Mouse (Mus musculus) regulatory T cell (primary cell): Measurements from ENCODE around the gene Ikbke.
"Not testable (repeated sequence)": the region's sequence is repeated elsewhere in the genome, so short reads cannot be mapped to it uniquely, and the experiment has no call there.

Experiments used
- in situ Hi-C: fragments of 300-600 bp; cut with MboI, MseI; formaldehyde crosslinking; loops from one replicate; pipeline ENCODE4 v1.15.1; 2025; ENCODE audit warnings: high pct_unique_total_duplicates

The Ikbke gene

GRCm38 (mm10) chr1:131284167-131284566 is 4.8 kb upstream of the Ikbke start:
- in situ Hi-C loops: no loop called here

- in situ Hi-C loops: no loop called here
These were observed 2.3 kb upstream of the Ikbke start for GRCm38 (mm10) chr1:131281731-131282130.

DNA sequence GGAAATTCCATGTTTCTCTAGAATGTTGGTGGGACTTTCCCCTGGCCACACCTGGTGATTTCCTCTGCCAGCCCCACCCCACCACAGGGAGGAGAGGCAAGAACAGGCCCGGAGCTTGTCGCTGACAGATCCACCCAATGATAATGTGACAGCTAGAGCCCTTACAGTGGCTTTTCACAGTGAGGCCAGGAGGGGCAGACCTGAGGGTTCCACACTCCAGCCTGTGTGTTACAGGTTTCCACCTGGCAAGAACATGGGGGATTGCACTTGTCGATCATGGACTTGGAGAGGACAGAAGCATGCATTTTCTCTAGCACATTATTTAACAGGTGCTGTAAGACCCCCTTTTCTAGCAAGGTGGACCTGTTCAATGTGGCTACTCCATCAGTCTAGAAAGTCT is 874 bp upstream of the Ikbke start:
- in situ Hi-C loops: no loop called here

DNA sequence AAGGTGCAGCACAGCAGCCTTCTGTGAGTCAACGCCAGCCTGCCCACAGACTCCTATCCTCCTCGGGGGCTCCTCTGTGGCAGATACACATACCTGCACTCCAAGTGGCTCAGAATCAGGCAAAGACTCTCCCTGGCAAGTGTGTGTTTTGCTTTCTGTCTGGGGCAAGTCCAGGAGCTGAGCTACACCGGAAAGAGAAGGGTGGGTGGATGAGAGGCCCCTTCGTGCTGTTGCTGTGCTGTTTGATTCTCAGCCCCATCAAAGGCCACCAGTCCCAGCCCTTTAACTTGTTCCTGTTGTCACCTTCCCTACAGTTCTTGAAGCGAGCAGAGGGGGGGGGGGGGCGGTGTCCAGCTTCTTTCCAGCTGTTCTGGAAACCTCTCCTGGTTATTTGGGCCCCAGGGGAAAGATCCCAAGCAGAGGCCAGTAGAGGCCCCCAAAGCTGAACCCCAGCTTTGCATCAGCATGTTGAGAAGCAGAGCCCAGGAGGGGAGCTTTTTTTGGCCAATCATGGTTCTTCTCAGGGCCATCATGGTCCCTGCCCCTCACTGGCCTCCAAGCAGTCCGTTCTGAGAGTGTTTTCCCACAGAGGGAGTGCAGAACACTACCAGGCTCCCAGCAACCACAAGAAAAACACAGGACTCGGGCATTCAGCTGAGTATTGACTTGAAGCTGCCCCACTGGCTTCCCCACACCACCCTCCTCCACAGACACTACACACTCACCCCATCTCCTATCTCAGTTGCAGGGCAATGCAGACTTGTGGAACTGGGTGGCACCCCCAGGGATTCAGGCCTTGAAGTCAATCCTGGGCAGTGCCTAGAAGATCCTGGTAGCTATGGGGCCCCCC is 575 bp downstream of the Ikbke start:
- in situ Hi-C loops: no loop called here

DNA sequence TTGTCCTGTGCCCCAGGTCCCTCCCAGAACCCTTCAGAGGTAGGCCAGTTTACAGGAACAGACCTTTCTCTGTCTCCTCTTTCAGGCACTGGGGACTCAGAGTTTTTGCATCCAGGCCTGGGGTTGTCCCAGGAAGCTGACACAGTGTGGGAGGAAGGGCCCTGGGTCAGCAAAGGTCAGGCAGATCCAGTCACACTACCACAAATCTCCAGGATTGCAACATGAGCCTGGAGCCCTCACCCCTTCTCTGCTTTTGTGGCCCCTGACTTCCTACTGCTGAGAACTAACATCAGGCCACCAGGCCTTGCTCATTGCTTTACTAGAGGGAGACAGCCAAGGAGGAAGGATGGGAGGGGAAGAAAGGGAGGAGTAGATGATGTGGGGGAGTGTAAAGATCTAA is 2.6 kb downstream of the Ikbke start:
- in situ Hi-C loops: no loop called here

DNA sequence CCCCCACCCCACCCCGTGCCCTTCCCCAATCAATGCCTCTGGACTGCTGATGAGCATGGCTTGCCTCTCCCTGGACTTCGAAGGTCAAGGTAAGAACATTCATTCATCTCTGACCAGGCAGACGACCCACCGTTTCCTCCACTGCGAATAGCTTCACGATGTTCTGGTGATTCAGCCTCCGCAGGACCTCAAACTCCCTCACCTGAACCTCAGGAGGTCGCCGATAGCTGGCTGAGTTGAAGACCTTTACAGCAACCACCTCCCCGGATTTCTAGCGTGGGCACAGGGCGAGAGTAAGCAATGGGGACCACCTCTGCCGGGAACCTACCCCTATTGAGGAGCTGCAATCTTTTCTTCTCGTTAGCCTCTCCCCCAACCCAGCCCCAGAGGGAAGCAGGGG is 3.8 kb downstream of the Ikbke start:
- in situ Hi-C loops: no loop called here

DNA sequence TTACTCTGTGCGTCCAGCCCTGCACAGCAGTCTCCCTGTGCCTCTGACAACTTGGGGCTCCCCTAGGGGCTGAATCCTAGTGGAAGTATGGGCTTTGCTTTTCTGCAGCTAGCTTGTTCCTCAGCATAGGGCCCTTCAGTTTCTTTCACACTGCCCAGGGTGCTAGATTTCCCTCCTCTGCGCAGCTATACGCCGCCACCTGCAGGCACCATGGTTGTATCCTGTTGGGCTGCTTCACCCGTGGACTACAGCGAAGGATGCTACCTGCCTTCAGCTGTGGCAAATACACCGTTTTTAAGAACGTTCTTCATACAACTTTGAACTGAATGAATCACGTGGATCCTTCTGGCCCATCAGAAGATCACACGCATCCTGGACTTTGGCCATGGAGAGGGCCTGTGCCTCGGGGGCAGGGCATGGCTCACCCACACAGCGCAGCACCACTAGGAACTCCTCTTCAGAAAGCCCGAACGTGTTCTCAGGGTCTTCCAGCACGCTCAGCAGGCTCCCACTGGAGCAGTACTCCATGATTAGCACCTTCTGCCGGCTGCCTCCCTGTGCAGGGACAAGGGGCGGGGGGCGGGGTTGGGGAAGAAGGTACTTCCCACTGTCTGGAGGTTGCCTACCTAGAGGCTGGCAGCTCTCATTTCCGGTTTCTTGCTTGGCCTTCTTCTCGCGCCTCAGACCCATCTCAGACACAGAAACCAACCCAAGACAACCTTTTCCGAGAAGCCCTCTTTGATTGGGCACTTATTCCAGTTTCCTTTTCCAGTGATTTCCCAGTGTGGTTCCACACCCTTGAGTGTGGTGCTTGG is 4.5 kb downstream of the Ikbke start:
- in situ Hi-C loops: no loop called here

GRCm38 (mm10) chr1:131269797-131270578 is 9.4 kb downstream of the Ikbke start:
- in situ Hi-C loops: no loop called here

- in situ Hi-C loops: no loop called here
These were observed 10.6 kb downstream of the Ikbke start for GRCm38 (mm10) chr1:131268776-131269175.

DNA sequence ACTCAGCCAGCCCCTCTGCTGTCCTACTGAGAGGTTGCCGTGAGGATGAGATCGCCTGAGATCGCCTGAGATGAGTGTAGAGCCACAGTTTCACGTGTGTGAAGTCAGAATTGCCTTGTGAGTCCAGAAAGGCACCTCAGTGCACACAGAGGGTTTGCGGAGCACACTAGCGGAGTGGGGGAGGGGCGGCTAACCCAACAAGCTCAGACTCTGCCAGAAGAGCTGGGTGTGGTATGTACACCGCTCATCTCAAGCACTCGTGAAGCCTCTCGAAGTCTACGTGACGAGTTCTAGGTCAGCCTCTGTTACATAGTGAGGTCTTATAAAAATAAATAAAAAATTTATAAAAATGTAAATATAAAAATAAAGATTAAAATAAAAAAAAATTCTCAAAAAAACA is 15.5 kb downstream of the Ikbke start:
- in situ Hi-C loops: loop anchor here (5.0 kb wide), 1 partner anchor 82 kb away; no protein-coding TSS in a partner anchor

GRCm38 (mm10) chr1:131260309-131260656 is 19.1 kb downstream of the Ikbke start:
- in situ Hi-C loops: loop anchor here (5.0 kb wide), 1 partner anchor 78 kb away; no protein-coding TSS in a partner anchor

DNA sequence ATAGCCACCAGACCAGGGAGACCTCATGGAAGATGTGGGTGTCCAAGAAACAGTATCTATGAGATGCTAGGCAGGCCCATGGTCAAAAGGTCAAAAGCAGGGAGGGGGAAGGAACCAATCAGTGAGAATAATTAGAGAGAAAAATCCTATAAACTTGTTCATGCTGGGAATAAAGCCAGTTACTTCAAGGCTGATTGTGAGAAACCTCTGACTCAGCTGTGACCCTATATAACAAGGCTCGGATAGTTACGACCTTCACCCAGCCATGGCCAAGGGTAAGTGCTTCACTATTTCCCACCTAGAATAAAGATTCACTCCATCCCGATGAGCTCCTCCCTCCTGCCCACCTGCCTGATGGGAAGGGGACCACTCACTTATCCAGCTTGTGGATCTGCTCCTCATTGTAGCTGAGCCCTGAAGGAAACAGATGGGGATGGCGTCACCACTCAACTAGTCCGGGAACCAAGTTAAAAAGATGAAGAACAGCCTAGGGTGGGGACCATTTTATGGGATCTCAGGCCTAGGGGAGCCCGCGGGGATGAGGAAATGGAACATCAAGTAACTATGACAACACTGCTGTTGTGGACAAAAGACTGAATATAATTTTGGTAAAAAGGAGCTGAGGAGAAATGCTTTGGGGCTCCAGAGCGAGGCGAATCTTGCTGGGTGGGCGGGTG is 19.6 kb downstream of the Ikbke start:
- in situ Hi-C loops: loop anchor here (5.0 kb wide), 1 partner anchor 77 kb away; no protein-coding TSS in a partner anchor

DNA sequence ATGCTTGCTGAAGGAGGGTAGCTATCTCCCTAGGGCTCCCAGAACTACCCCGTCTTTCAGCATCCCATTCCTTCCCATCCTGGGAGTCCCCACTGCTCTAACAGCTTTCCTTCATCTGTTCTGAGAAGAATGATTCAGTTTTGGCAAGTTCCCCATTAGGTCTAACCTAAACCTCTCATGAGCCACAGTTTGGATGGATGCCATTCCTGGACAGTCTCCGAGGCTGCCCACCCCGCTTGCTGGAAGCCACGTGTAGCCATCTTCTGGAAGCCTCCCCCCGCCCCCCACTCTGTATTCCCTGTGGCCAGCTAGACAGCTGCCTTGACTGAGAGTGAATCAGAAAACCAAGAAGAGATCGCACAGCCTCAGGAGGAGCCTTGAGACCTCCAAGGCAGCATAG is 22.1 kb downstream of the Ikbke start:
- in situ Hi-C loops: no loop called here

DNA sequence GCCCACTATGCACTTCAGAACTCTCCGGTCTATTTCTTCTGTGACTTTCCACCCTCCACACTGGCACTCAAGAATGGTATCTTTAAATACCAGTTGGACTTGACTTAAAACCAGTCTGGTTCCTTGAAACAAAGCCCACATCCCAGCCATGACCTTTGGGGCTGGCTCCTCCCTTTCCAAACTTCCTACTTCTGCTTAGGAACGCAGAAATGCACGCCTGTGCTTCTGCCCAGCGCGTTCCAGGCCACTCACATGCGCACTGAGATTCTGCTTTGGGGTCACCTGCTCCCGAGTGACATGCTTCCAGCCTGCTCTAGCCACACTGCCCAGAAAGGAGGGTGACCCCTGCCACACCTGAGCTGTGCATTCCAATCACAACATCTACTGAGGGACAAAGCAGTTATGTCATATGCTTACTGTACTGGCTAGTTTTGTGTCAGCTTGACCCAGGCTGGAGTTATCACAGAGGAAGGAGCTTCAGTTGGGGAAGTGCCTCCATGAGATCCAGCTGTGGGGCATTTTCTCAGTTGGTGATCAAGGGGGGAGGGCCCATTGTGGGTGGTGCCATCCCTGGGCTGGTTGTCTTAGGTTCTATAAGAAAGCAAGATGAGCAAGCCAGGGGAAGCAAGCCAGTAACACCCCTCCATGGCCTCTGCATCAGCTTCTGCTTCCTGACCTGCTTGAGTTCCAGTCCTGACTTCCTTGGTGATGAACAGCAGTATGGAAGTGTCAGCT is 26.7 kb downstream of the Ikbke start:
- in situ Hi-C loops: not testable (repeated sequence)

- in situ Hi-C loops: no loop called here
These were observed 32.7 kb downstream of the Ikbke start for GRCm38 (mm10) chr1:131246433-131247395.

DNA sequence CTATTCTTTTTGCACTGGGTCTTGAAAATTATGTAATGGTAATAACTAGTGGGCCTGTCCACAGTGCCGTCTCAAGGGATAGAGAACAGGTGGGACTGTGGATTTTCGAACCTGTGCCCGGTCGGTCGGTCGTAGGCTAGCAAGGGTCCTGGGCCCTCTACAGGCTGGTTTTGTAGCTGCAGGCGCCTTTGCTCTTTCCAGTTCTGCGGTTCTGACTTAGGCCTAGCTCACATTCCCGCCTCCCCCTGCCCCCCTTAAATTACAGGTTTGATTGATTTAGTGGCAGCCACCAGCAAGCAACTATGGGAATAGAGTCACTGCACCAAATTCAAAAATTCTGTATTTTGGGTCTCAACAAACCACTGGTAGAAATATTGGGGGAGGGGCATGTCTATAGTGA is 33.5 kb downstream of the Ikbke start:
- in situ Hi-C loops: no loop called here

- in situ Hi-C loops: no loop called here
These were observed 34.1 kb downstream of the Ikbke start, which contains the start of gene Rassf5 for GRCm38 (mm10) chr1:131245089-131245856. TSS of gene Rassf5 (minus strand) at chr1:131245258.

- in situ Hi-C loops: no loop called here
These were observed 34.8 kb downstream of the Ikbke start for GRCm38 (mm10) chr1:131244536-131245088.
